Mouse (Mus musculus): ENCODE results near the gene Fah. TPM values are rescaled to one million over a fixed set of nuclear protein-coding genes. Genes with fewer than 3 reads are reported as not detected.

Gene Fah
- total RNA-seq, 2 experiments from 2014 or later = not detected

Other genes starting within 250 kb of the Fah start
- gene Arnt2, start 196.5 kb downstream of the Fah start, total RNA-seq (2015) = 0.18 TPM in 1 of 2 replicates, not detected in the other
- not detected in 2 replicates for gene Arnt2, start 196.5 kb downstream of the Fah start, total RNA-seq (2017)
- gene Gm2115, start 77.8 kb downstream of the Fah start, total RNA-seq (2015) = not detected in 2 replicates
- not detected in 2 replicates for gene Gm2115, start 77.8 kb downstream of the Fah start, total RNA-seq (2017)
- 135 and 162 TPM in 2 replicates for gene Zfand6, start 83.2 kb upstream of the Fah start, total RNA-seq (2015)
- gene Zfand6, start 83.2 kb upstream of the Fah start, total RNA-seq (2017) = 78.3 and 97.4 TPM in 2 replicates
- gene Olfr291, start 246.8 kb upstream of the Fah start, total RNA-seq (2015) = not detected in 2 replicates
- not detected in 2 replicates for gene Olfr291, start 246.8 kb upstream of the Fah start, total RNA-seq (2017)